Mouse (Mus musculus): ENCODE results near the gene Msmb.
A peak's percentile ranks its signal among the peaks of the same experiment; 100 is the strongest.
"Not testable (repeated sequence)": the region's sequence is repeated elsewhere in the genome, so short reads cannot be mapped to it uniquely, and the experiment has no call there.

The Msmb gene

DNA sequence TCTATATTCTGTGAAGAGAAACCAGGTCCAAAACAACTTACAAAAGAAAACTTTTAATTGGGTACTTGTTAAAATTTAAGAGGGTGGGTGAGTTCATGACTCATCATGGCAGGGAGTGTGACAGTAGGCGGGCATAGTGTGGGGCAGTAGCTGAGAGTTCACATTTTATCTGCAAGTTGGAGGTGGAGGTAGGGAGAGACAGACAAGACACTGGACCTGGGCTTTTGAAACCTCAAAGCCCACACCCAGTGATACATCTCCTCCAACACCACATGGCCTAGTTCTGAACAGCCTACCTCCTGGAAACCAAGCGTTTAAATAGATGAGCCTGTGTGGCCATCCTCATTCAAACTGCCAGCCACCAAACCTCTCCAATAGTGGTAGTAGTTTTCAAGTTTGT, 33.5 kb downstream of the Msmb start:
- DNase-seq (ENCODE audit: low spot score) = no peak

DNA sequence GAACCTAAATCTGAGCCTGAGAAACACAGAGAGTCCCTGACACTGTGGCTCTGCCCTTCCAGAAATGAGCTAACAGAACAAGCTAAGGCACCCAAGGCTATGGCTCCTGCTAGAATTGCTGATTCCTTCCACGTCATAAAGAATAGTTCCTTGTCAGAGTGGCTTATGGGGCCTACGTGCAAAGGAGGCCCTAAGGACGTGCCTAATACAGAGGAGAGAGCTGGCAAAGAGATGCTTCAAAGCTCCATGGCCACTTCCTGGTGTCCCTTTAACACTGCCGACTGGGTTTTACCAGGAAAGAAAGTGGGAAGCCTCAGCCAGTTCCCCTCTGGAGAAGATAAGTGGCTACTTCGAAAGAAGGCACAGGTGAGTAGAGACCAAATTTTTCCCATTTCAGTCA, 34.8 kb downstream of the Msmb start:
- not testable (repeated sequence) for DNase-seq (ENCODE audit: low spot score)

GRCm38 (mm10) chr14:32179393-32180195, 37.8 kb downstream of the Msmb start:
- DNase-seq (ENCODE audit: low spot score) = no peak

DNA sequence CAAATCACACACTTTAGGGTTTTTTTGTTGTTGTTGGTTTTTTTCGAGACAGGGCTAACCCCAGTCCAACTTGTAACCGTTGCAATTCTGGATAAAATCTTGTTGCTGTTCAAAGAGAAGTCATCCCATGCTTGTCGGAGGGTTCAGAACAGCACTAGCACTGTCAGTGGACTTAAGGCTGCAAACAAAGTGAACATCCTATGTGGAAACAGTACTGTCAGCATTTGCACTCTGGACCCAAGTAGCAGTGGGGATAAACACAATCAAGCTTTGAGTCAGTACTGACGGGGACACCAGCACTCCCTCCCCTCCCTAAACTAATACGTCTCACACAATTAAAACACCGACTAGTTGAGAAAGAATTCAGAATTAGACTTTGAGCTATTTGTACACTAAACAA, 39.0 kb downstream of the Msmb start:
- DNase-seq (ENCODE audit: low spot score) = no peak

- DNase-seq (ENCODE audit: low spot score) = no peak
These were observed 42.0 kb downstream of the Msmb start for GRCm38 (mm10) chr14:32183846-32184245.

DNA sequence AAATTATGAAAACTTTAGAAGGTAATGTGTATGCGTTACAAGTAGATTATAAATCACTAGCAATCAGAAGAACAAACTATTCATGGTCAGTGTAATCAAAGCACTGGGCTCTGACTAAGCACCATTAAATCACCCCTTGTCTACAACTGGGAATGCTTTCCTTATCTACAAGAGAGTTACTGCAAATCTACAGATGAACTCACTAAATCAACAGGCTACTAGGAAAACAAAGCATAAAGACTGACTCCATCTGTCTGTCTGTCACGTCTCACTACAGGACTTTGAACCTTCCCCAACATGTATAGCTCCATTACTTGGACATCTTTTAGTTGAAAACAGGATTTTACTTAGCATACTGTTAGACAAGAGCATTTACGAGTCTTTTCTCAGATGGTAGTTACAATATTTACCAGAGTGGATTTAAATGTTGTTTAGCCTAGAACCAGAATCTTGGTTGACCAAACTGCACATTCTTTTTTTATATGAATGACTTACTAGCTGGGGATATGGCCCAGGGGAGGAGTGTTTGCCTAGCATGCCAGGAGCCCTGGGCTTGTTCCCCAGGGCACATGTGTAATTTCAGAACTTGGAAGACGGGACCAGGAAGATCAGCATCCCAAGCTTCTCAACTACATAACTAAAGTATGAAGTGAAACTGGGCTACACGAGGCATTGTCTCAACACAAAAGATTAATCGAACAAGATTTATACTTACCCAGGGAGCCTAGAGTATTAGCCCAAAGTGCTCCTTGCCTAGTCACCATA, 49.0 kb downstream of the Msmb start:
- no peak for DNase-seq (ENCODE audit: low spot score)

- DNase-seq (ENCODE audit: low spot score) = no peak
These were observed 50.1 kb downstream of the Msmb start for GRCm38 (mm10) chr14:32191926-32192325.

DNA sequence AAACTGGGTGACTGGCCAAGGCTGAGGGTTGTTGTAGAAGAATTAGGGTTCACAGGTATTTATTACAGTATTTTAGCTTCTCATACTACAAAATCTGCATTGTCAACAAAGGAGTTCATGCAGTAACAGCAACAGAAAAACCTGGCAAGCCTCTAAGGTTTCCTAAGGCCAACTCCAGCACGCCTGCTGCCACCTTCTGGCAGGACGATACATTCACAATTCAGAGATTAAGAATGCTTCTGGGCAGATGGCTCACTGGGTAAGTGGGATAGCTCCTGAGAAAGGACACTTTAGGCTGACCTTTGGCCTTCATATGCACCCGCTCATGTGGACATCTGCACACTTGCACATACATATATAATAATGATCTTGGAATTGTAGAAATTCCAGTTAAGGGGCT, 50.6 kb downstream of the Msmb start:
- DNase-seq (ENCODE audit: low spot score) = peak; percentile 60

DNA sequence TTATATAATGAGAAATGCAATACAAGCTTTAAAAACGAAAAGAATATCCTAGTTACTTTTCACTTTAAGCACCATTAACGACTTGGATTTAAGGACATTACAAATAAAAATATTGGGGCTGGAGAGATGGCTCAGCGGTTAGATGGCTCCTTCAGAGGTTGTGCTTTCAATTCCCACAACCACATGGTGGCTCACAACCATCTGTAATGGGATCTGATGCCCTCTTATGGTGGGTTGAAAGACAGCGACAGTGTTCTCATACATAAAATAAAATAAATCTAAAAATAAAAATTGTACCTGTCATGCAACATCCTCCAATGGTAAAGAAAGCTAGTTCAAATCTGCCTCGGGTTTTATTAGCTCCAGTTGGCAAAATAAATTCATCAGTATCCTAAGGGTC, 51.7 kb downstream of the Msmb start:
- not testable (repeated sequence) for DNase-seq (ENCODE audit: low spot score)

DNA sequence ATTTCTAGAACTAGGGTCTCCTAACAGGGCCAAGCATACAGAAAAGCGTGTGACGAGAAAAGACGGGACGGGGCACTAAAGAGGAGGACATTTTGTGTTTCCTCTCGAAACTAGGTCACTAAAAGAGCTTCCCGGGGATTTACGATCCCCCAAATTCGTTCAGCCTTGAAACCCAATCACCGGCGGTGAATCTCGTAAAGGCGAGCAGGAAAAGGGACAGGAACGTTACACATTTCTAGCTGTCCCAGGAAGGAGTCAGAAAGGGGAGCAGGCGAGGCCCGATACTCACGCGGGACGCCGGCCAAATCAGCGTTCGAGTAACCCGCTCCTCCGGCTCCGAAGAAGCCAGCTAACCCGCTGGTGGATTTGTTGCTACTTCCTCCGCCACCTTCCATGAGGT, 59.5 kb downstream of the Msmb start:
- DNase-seq (ENCODE audit: low spot score) = no peak

DNA sequence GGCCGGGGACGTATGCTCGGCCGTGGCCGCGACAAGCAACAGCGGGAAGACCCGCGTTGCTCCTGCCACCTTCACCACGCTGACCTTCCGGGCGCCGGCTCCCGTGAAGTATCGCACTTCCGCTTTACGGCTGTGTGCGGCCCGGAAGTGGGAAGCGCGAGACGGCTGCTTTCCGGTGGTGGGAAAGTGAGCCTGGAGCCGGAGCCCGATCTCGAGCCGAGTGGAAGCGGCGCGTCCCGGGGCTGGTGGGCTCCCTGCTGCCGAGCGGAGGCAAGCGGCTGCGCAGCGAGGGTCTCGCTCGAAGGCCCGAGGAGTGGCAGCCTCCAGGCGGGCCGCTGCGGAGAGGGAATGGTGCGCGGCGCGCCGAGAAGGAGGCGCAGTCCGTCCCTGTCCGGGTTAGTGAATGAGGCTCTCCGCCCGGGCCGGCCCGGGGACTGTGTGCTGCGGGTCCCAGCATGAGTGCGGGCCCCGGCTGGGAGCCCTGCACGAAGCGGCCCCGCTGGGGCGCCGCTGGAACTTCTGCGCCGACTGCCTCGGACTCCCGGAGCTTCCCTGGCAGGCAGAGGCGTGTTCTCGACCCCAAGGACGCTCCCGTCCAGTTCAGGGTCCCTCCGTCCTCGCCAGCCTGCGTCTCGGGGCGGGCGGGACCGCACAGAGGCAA, 60.1 kb downstream of the Msmb start, which contains the start of the genes Timm23 and Parg:
Gene Timm23, minus strand, starts transcription at position 108 of the 661 bp plus-strand sequence.
Gene Parg, plus strand, starts transcription at position 159 of the 661 bp plus-strand sequence.
- peak; percentile 88 for DNase-seq (ENCODE audit: low spot score)

All from urinary bladder, postnatal 14 days (tissue).